Mouse (Mus musculus): ENCODE results near the gene Agbl5.

The Agbl5 gene

DNA sequence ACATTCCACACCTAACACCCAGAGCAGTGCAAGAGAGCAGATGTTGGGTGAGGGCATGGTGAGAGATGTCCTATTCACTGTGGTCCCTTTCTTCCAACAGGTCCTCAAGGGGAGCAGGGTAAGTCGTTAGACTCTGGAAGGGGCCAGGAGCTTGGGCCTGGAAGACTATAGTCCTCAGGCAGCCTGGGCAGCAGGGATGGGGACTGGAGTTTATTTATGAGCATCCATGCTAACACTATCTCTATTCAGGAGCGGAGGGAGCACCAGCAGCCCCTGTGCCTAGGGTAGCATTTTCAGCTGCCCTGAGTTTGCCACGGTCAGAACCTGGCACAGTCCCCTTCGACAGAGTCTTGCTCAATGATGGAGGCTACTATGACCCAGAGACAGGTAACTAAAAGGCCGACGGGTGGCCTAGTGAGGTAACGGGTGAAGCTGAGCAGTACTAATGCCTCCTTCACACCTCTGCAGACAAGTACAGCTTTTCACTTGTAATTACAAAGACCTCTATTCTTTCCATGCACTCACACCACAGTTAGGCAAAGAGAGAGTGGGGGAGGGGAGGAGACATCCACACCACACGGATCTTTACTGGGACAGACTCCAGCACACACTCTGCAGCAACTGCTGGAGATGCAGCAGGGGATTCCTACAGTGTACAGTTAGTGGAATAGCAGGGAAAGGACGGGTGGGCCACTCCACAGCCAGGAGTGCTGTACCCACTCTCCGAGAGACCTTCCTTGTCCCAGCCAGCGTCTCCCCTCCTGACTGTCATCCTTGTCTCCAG lies 31.5 kb downstream of the Agbl5 start:
- DNase-seq (ENCODE audit: low read depth, low spot score) = peak; percentile 52

DNA sequence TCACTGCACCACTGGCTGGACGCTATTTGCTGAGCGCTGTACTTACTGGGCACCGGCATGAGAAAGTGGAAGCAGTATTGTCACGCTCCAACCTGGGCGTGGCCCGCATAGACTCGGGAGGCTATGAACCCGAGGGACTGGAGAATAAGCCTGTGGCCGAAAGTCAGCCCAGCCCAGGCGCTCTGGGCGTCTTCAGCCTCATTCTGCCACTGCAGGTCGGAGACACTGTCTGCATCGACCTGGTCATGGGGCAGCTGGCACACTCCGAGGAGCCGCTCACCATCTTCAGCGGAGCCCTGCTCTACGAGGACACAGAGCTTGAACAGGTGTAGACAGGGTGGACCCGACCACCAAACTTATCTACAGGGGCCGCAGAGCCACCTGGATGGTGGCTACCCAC lies 32.1 kb downstream of the Agbl5 start:
- peak; percentile 52 for DNase-seq (ENCODE audit: low read depth, low spot score)

DNA sequence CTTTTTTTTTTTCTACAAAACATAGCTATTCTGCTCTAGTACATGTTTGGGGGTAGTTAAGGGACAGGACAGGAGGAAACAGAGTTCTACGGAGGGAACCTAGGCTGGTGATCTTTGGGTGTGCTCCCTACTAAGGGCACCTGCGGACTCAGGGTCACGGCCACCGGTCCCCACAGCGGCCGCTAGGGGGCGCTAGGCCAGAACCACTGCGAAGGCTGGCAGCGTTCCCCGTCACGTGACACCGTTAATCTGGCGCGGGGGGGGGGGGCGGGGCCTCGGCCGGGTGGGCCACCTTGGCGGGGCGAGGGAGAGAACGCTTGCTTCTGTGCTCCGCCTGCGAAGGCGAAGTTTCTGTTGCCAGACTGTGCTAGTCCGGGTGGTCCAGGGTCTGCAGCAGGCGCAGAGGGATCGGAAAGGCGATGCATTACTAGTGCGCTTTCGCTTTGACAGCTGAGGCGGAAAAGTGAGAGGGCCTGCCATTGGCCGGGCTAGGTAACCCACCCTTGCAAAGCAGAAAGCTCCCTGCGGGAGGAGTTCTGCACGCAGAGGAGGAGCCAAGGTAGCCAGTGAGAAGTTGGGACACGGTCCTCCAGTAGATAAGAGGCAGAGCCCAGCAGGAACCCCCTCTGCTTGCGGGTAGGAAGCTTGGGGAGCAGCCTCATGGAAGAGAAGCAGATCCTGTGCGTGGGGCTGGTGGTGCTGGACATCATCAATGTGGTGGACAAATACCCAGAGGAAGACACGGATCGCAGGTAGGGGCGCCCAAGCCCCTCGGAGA lies 33.0 kb downstream of the Agbl5 start, which contains the start of gene Khk:
Gene Khk, plus strand, starts transcription at position 176 of the 778 bp plus-strand sequence.
- peak; percentile 95 for DNase-seq (ENCODE audit: low read depth, low spot score)

DNA sequence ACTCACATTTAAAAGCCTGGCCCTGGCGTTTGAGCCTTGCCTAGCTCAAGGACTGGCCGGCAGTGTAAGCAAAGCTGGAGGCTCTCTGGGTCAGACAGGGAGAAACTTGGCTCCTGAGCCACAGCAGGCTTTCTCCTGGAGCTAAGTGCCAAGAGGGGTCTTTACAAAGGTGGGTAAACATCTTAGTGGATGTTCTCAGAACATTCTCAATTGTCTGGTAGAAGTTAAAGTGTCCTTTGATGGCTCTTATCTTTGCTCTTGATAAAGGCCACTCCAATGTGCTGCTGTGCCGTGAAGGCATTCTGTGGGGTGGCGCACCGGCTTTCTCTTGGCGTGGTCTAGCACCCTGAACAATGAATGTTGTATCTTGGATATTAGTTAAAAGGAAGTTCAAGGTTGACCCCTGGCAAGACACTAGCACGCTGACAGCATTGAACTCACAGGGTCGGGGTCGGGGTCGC lies 34.1 kb downstream of the Agbl5 start:
- DNase-seq (ENCODE audit: low read depth, low spot score) = no peak

DNA sequence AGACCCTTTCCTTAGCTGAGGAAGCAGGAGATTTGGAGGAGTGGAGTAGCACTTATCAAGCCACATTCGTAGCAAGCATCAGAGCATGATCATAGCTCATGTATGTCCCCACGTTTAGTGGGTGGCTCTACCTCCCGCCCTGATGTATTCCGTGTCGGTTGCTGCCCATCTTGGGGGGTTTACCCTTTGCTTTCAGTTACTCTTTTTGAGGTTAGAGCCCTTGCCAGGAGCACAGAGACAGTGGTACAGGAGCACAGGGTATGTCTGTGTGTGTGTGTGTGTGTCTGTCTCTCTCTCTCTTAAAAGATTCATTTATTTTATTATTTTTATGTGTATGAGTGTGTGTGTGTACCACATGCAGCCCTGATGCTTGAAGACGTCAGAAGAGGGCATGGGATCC lies 34.6 kb downstream of the Agbl5 start:
- DNase-seq (ENCODE audit: low read depth, low spot score) = no peak

DNA sequence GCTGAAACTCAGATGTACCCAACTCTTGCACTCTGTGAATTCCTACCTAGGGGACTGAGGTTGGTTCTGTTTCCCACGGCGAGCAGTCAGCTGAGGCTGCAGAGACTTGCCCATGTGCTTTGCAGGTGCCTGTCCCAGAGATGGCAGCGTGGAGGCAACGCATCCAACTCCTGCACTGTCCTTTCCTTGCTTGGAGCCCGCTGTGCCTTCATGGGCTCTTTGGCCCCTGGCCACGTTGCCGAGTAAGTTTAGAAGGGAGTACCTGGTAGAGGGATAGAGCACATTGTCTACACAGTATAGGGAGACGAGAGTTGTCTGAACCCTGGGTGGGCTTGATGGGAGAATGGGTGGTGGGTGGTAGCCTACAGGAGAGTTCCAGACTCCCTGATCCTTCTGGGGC lies 36.1 kb downstream of the Agbl5 start:
- no peak for DNase-seq (ENCODE audit: low read depth, low spot score)

DNA sequence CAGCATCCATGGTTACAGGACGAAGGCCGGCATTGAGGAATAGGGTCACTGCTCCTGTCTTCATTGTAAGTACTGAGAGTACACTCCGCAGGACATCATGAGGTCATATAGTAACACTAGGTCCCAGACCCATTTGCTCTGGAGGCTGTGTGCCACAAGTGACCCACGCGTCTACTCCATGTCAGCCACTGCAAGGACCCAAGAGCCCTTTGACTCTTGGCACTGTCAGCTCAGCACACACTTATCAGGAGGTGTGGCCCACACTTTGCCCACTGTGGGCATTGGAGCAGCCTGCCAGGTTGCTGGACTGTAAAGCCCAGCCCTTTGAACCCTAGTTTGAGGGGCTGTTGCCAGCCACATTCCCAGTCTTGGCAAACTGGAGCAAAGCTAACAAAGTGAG lies 36.7 kb downstream of the Agbl5 start:
- DNase-seq (ENCODE audit: low read depth, low spot score) = no peak

DNA sequence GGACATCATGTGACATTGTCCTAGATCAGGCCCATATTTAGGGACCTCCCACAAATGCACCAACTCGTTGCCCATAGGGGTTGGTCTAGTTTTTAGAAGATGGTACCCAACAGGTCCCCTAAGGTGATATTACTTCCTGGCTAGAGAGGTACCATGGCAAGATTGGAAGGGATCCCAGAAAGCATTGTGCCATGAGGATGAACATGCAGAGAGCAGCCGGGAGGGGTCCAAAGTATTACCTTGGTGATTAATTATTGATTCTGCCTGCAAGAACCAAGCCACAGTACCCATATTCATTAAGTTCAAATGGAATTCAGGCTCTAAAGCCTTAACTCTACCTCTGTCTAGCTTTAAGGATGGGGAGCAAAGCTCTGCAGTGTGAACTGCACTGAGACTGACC lies 37.6 kb downstream of the Agbl5 start:
- no peak for DNase-seq (ENCODE audit: low read depth, low spot score)

DNA sequence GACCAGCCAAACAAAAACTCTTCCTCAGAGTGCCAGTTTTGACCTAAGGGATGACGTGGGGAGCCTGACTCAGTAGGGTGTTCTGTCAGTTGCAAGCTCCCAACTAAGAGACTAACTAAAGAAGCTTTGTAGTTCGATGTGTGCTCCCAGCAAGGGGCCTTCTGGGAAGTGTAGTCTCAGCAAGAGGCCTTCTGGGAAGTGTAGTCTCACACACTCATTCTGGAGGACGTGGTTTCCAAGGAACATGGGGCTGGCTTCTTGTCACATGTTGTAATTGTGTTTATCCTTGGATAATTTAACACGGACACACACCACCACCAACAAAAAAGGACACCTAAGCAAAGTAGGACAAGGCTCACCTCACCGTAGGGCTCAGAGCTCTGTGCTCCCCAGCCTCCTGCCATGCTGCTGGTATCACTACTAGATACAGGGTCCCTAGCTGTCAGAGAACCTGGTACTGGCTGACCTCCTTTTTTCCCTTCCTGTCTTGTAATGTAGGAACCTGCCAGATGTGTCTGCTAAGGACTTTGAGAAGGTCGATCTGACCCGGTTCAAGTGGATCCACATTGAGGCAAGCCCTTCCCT lies 39.5 kb downstream of the Agbl5 start:
- DNase-seq (ENCODE audit: low read depth, low spot score) = peak; percentile 57

DNA sequence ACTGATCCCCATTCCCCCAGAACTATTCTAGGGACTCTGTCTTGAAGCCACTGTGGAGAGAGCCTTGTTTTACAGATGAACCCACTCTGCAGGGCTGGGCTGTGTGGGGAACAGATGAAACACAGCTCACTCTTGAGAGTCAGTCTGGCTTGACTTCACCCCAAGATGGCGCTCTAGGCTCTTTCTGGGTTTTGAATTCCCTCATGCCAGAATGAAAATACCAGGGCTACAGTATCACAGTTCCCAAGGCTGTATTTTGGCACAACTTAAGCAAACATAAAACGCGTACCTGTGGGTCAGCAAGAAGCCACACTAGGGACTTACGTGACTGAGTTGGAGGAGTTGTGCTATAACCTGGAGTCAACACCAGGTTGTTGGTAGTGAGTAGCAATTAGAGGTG lies 41.6 kb downstream of the Agbl5 start:
- peak; percentile 64 for DNase-seq (ENCODE audit: low read depth, low spot score)

DNA sequence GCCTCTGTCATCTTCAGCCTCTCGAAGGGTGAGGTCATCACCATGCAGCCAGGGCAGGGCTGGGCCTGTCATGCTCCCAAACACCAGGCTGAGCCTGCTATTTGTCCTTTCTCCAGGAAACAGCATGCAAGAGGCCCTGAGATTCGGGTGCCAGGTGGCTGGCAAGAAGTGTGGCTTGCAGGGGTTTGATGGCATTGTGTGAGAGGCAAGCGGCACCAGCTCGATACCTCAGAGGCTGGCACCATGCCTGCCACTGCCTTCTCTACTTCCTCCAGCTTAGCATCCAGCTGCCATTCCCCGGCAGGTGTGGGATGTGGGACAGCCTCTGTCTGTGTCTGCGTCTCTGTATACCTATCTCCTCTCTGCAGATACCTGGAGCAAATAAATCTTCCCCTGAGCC lies 42.4 kb downstream of the Agbl5 start:
- no peak for DNase-seq (ENCODE audit: low read depth, low spot score)

DNA sequence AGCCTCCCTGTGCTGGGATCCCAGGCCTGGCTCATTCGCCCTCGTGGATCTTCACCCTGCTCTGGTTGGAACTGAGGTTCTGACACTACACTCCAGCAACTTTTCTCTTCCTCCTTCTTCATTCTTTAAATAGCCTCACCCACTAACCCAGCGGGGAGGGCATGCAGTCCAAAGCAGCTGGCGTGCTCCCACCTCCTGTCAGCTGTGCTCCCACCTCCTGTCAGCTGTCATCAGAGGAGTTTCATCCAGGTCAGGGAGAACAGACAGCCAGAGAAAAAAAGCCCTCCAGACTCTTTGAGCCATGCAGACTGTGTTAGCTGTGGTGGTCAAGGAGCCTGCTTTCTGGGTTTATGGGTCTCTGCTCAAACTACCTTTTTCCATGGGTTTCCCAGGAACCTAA lies 42.9 kb downstream of the Agbl5 start:
- DNase-seq (ENCODE audit: low read depth, low spot score) = no peak

DNA sequence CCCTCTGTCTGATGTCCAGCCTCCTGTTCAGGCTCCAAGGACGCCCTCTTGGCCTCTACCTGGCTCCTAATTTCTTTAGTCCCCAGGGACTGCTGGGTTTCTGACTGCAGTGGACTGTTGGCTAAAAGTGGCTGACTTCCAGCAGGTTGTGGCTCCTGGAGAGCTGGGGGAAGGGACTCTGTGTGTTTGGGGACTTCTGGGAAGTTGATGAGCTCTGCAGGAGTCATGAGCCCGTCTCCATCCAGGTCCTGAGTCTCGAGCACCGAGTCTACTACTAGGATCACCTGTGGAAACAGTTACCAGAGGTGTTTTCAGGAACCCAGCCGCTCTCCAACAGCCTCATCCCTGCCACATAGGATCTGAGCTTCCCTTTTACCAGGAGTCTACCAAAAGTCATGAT lies 45.2 kb downstream of the Agbl5 start:
- DNase-seq (ENCODE audit: low read depth, low spot score) = no peak

DNA sequence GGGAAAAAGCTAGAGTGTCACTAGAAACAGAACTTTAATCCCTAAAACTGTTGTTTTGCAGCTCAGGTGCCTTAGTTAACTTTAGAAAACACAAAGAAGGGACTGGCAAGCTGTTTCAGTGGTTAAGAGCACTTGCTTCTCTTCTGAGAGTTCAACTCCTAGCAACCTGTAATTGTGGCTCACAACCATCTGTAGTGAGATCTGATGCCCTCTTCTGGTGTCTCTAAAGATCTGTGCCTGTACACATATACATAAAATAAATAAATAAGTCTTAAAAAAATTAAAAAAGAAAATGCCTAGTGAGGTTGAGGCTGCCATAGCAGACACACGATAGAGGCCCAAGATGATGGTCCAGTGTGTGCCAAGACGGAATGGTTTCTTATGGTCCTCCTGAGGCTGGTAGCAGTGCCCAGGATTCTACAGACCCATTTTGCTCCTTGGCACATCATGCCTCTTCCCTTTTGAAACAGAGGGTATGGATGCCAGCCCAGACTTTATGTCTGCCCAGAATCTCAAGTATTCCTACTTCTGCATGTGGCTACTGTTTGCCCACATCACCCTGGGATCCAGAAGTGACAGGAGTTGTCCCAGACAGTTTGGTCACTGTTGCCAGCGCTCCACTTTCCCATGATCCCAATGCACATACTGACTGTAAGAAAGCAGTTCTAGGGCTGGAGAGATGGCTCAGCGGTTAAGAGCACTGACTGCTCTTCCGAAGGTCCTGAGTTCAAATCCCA lies 46.4 kb downstream of the Agbl5 start:
- no peak for DNase-seq (ENCODE audit: low read depth, low spot score)

DNA sequence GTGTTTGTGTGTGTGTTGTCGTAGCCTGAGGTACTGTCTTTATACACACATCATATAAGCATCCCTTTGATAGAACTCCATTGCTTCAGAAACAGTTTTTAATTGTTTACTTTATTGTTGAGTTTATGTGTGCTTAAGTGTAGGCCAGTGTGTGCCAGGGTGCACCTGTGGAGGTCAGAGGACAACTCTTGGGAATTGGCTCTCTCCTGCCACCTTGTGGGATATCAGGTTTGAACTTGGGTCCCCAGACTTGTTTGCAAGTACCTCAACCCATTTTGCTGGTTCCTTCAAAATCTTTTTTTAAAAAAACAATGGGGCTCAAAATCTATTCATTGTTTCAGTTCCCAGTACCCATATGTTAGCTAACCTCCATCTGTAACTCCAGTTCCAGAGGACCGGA lies 54.5 kb downstream of the Agbl5 start:
- peak; percentile 65 for DNase-seq (ENCODE audit: low read depth, low spot score)

DNA sequence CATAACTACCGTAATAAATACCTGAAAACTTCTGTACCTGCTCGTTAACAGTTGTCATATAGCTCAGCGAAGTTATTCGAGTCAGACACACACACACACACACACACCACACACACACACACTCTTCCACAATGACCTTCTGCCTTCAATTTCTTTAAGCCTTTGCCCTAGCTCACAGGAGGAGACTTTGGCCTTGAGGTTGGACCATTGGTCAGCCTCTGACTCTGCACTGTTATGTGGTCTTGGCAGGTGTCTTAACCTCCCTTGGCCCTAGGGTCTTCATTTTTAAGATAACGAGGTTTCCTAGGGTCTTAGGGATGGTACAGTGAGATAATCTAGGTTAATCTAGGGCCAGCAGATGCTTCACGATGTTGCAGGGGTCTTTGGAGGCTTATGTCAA lies 55.9 kb downstream of the Agbl5 start:
- DNase-seq (ENCODE audit: low read depth, low spot score) = no peak

DNA sequence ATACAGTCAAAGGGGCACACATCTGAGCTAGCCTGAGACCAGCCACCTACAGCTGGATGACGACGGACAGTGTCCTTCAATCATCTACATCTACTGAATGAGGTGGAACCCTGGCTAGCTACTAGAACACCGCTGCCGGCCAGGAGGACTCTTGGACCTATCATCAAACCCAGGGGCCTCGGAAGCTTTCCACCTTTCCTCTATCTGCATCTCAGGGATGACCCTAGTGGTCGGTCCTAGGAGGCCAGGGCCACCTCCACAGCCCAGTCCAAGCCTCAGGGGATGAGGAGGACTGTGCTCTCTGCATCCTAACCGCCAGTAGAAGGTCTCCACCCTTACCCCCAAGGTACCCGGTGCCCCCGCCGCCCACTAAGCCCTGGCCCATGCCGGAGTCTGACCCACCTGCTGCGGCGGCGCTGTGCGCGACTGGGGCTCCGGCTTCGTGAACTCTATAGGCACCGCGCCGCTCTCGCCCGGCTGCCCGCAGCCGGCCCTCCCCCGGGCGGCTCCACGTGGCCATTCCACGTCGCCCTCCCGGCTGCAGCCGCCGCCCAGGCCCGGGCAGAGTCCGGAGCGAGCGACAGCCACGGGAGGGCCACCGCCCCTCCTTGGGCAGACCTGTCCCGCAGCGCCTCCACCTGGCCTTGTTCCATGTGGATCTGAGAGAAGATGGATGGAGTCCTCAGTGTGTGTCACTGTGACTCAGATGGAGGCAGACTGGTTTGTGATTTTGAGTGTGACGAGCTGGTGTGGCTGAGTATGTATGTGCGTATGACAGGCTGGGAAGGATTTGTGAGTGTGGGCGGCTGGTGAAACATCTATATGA lies 56.7 kb downstream of the Agbl5 start, which contains the start of gene Cgref1:
Gene Cgref1, minus strand, starts transcription at position 636 of the 826 bp plus-strand sequence.
- DNase-seq (ENCODE audit: low read depth, low spot score) = peak; percentile 72

DNA sequence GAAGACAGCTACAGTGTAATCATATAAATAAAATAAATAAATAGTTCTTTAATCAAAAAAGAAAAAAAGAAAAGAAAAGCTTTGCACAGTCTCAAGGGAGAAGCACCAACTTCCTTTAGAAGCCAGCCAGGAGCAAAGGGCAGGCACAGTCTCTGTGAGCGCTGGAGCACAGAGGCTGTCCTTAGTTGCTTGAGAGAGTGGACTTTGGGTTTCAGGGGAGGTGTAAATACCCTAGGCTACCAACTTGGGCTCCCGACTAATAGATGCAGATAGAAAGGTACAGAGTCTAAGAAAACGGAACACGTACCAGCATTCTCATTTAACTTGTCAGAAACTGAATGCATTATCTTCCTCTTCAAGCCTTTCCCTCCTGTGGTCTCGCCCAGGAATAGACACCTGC lies 60.1 kb downstream of the Agbl5 start:
- no peak for DNase-seq (ENCODE audit: low read depth, low spot score)

DNA sequence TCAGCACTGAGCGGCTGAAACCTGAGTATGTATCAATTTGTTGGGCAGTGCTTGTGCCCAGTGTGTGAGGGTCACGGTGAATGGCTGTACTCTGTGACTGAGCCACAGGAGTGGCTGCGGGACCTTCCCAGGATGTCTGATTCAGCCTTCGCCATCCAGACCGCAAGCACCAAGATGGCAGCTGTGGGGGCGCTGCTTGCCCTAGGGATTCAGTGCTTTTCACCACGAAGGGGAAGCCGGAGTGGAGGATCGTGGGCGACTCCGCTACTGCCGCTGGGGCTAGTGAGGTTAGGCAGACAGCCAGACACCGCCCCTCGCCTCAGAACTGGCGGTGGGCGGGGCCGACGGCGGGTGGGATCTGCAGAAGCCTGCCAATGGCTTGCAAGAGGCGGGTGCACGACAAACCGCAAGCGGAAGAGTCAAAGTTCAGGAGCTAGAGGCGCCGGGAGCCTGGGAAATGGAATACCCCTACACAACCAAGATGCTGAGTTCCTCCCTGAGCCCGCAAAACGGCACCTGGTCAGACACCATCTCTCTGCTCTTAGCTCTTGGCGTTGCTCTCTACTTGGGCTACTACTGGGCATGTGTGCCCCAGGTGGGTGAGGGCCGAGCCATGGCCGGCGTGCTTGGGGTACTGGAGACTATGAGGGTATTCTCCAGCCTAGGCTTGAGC lies 61.3 kb downstream of the Agbl5 start:
- peak; percentile 98 for DNase-seq (ENCODE audit: low read depth, low spot score)

DNA sequence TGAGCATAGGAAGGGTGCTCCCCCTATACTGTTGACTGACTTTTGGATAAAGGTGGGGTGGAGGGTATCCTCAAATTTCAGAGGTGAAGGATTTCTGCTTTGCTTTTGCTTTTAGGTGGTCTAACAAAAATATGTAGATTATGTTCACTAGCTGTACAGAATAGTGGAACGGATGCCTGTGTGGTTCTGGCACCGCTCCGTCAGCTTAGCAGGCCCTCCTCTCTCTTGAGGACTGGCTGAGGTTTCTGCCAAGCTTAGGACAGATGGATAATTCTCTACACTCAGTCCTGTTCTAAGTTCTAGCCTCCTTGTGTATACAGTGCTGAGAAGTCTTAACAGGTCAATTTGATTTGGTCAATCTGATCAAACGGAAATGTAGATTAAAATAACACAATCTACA lies 62.0 kb downstream of the Agbl5 start:
- no peak for DNase-seq (ENCODE audit: low read depth, low spot score)
